Mouse (Mus musculus): Measurements from ENCODE around the gene Myo18a. TPM values are rescaled to one million over a fixed set of nuclear protein-coding genes. Genes with fewer than 3 reads are reported as not detected.

The Myo18a gene
- 166 TPM for polyA plus RNA-seq (2021)

- no peak for DNase-seq (ENCODE audit: low read depth, low spot score)
- ChIA-PET CTCF (interaction anchor here (0.7 to 3.5 kb wide), 13 partner anchors 9 to 73 kb away, joined by 3 to 28 read pairs (median 3); no protein-coding TSS in a partner anchor), POLR2A (interaction anchor here (0.7 to 1.3 kb wide), 5 partner anchors 10 to 75 kb away, joined by 3 to 4 read pairs (median 3); no protein-coding TSS in a partner anchor)
- no peaks in the 10 kb centered on the region for H3K27me3 ChIP-seq
- peak; percentile 70 for ATAC-seq
- TF ChIP-seq CTCF (IDR thresholded peaks at IDR 0.05) = peak; percentile 98
- in situ Hi-C loops (cut with MboI; ENCODE audit: low pct_unique_long_range_greater_than_20kb) = no loop called here
These were observed at the start of gene Myo18a for GRCm38 (mm10) chr11:77762783-77763672. TSS of gene Myo18a (plus strand) at chr11:77763246.

GRCm38 (mm10) chr11:77713736-77714135 lies 49.3 kb upstream of the Myo18a start:
- H3K27me3 ChIP-seq = no peaks in the 10 kb centered on the region
- ATAC-seq = no peak
- CTCF ChIA-PET = no interaction called here
- DNase-seq (ENCODE audit: low read depth, low spot score) = no peak
- in situ Hi-C loops (cut with MboI; ENCODE audit: low pct_unique_long_range_greater_than_20kb) = no loop called here
- no peak for TF ChIP-seq CTCF (IDR thresholded peaks at IDR 0.05)
- POLR2A ChIA-PET = no interaction called here

- in situ Hi-C loops (cut with MboI; ENCODE audit: low pct_unique_long_range_greater_than_20kb) = no loop called here
- no peaks in the 10 kb centered on the region for H3K27me3 ChIP-seq
- TF ChIP-seq CTCF (IDR thresholded peaks at IDR 0.05) = no peak
- POLR2A ChIA-PET = no interaction called here
- CTCF ChIA-PET = interaction anchor here (1.1 kb wide), 1 partner anchor 22 kb away, joined by 3 read pairs; no protein-coding TSS in a partner anchor
- DNase-seq (ENCODE audit: low read depth, low spot score) = no peak
- ATAC-seq = no peak
These were observed 44.0 kb upstream of the Myo18a start for GRCm38 (mm10) chr11:77719055-77719454.

GRCm38 (mm10) chr11:77721389-77721788 lies 41.7 kb upstream of the Myo18a start:
- no peak for DNase-seq (ENCODE audit: low read depth, low spot score)
- ATAC-seq = no peak
- CTCF ChIA-PET = no interaction called here
- in situ Hi-C loops (cut with MboI; ENCODE audit: low pct_unique_long_range_greater_than_20kb) = no loop called here
- H3K27me3 ChIP-seq = no peaks in the 10 kb centered on the region
- POLR2A ChIA-PET = no interaction called here
- TF ChIP-seq CTCF (IDR thresholded peaks at IDR 0.05) = peak; percentile 39

- in situ Hi-C loops (cut with MboI; ENCODE audit: low pct_unique_long_range_greater_than_20kb) = no loop called here
- DNase-seq (ENCODE audit: low read depth, low spot score) = no peak
These were observed 38.3 kb upstream of the Myo18a start for GRCm38 (mm10) chr11:77724766-77725165.

GRCm38 (mm10) chr11:77725183-77725582 lies 37.9 kb upstream of the Myo18a start, which contains the start of gene Cryba1:
TSS of gene Cryba1 (minus strand) at chr11:77725283.
- no peak for TF ChIP-seq CTCF (IDR thresholded peaks at IDR 0.05)
- no peaks in the 10 kb centered on the region for H3K27me3 ChIP-seq
- in situ Hi-C loops (cut with MboI; ENCODE audit: low pct_unique_long_range_greater_than_20kb) = no loop called here
- DNase-seq (ENCODE audit: low read depth, low spot score) (no peak), ATAC-seq (no peak)
- CTCF ChIA-PET = interaction anchor here (0.7 kb wide), 1 partner anchor 8 kb away, joined by 3 read pairs; no protein-coding TSS in a partner anchor
- POLR2A ChIA-PET = no interaction called here

More at GRCm38 (mm10) chr11:77724766-77725165, 38.3 kb upstream of the Myo18a start:
- ATAC-seq = no peak
- ChIA-PET CTCF (no interaction called here), POLR2A (no interaction called here)
- H3K27me3 ChIP-seq = no peaks in the 10 kb centered on the region
- TF ChIP-seq CTCF (IDR thresholded peaks at IDR 0.05) = no peak

DNA sequence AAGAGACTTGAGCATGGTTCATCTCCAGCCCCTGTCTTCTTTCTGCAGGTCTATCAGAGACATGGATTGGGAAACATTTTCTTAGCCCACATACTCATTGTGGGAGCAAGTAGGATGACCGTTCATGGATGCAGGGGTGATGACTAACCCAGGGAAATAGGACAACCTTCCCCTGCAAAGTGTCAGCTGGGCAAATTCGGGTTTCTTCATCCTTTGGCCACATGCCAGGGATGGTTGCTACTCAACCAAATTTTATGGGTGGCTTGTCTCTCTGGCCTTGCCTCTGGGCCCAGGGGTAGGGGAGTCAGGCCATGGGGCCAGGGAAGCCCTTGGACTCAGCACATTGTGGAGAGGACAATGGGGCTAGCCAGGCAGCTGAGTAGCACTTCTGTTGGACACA lies 34.5 kb upstream of the Myo18a start:
- no peaks in the 10 kb centered on the region for H3K27me3 ChIP-seq
- peak; percentile 62 for ATAC-seq
- TF ChIP-seq CTCF (IDR thresholded peaks at IDR 0.05) = no peak
- ChIA-PET CTCF (interaction anchor here (0.9 to 1.6 kb wide), 2 partner anchors 8 to 9 kb away, joined by 3 to 4 read pairs; no protein-coding TSS in a partner anchor), POLR2A (no interaction called here)
- in situ Hi-C loops (cut with MboI; ENCODE audit: low pct_unique_long_range_greater_than_20kb) = no loop called here
- DNase-seq (ENCODE audit: low read depth, low spot score) = peak; percentile 51

DNA sequence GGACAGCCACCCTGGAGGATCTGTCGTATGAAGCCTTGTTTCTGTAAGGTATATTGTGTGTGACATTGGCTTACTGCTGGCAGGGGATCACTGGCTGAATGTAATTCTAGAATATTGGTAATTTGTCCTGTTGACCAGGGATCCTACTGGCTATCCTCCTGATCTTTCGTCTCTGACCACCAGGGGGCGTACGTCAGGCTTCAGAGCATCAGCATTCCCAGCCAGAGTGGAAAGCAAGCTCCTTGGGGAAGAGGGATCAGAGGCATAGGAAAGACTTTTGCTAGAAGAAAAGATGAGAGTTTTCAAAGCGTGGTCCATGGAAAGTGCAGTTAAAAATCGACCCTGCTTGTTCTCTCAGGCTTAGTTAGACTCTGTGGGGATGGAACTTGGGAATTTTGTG lies 25.8 kb upstream of the Myo18a start:
- peak; percentile 22 for DNase-seq (ENCODE audit: low read depth, low spot score)
- ChIA-PET POLR2A (interaction anchor here (0.6 to 1.4 kb wide), 2 partner anchors 27 to 56 kb away, joined by 3 read pairs; no protein-coding TSS in a partner anchor), CTCF (interaction anchor here (0.6 to 2.1 kb wide), 17 partner anchors 8 to 83 kb away, joined by 3 to 9 read pairs (median 3); no protein-coding TSS in a partner anchor)
- peak; percentile 57 for ATAC-seq
- in situ Hi-C loops (cut with MboI; ENCODE audit: low pct_unique_long_range_greater_than_20kb) = loop anchor here (5.0 kb wide), 1 partner anchor 55 kb away; no protein-coding TSS in a partner anchor
- peak; percentile 92 for TF ChIP-seq CTCF (IDR thresholded peaks at IDR 0.05)
- no peaks in the 10 kb centered on the region for H3K27me3 ChIP-seq

GRCm38 (mm10) chr11:77738555-77738954 lies 24.5 kb upstream of the Myo18a start:
- CTCF ChIA-PET = interaction anchor here (1.1 to 1.4 kb wide), 2 partner anchors 9 to 10 kb away, joined by 3 to 4 read pairs; no protein-coding TSS in a partner anchor
- in situ Hi-C loops (cut with MboI; ENCODE audit: low pct_unique_long_range_greater_than_20kb) = loop anchor here (5.0 kb wide), 1 partner anchor 54 kb away; no protein-coding TSS in a partner anchor
- POLR2A ChIA-PET = no interaction called here
- H3K27me3 ChIP-seq = no peaks in the 10 kb centered on the region
- ATAC-seq (no peak), DNase-seq (ENCODE audit: low read depth, low spot score) (no peak)
- no peak for TF ChIP-seq CTCF (IDR thresholded peaks at IDR 0.05)

DNA sequence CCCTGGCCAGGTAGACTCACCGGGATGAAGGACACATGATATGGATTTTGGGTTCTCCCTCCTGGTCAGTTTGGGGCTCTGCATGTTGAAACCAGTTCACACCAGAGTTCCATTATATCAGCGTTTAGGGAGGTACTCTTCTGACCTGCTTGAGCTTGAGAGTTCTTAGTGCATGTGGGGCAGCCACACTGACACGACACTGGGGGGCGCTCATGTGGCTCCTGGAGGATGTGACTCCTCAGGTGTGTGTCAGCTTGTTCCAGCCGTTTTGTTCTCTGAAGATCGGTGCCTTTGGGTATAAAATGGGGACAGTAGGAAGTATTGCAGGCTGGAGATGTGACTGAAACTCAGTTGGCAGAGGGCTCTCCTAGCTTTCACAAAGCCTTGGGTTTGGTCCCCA lies 19.1 kb upstream of the Myo18a start:
- ATAC-seq (no peak), DNase-seq (ENCODE audit: low read depth, low spot score) (no peak)
- peak; percentile 60 for TF ChIP-seq CTCF (IDR thresholded peaks at IDR 0.05)
- CTCF ChIA-PET = interaction anchor here (0.7 to 2.4 kb wide), 6 partner anchors 9 to 78 kb away, joined by 3 to 8 read pairs (median 4); no protein-coding TSS in a partner anchor
- in situ Hi-C loops (cut with MboI; ENCODE audit: low pct_unique_long_range_greater_than_20kb) = loop anchor here (10.0 kb wide), 2 partner anchors 71 to 211 kb away; no protein-coding TSS in a partner anchor
- POLR2A ChIA-PET = no interaction called here
- H3K27me3 ChIP-seq = no peaks in the 10 kb centered on the region
